Mouse (Mus musculus) limb, embryonic 12.5 days (tissue): ENCODE measurements around the gene Kif19a. TPM values are rescaled to one million over a fixed set of nuclear protein-coding genes. Genes with fewer than 3 reads are reported as not detected.

Experiments used
- ATAC-seq: fragments of 200-750 bp; cut with Nextera tagmentation; 2 replicates; pipeline ENCODE4 v1.8.0; 2017; ENCODE audit warnings: low read depth, moderate TSS enrichment; ENCODE audit not compliant: insufficient number of reproducible peaks, insufficient read depth, low FRiP score, low TSS enrichment
- H3K27ac ChIP-seq: fragments of 300-500 bp; sonication (generic); 2 replicates; pipeline ENCODE4 v1.5.1; 2016; ENCODE audit warnings: mild to moderate bottlenecking, moderate library complexity
- H3K27me3 ChIP-seq: fragments of 300-500 bp; sonication (generic); 2 replicates; pipeline ENCODE4 v1.6.1; 2016; ENCODE audit warnings: mild to moderate bottlenecking, moderate library complexity
- H3K36me3 ChIP-seq: fragments of 300-500 bp; sonication (generic); 2 replicates; pipeline ENCODE4 v1.6.1; 2016; ENCODE audit warnings: mild to moderate bottlenecking, moderate library complexity
- H3K4me1 ChIP-seq: fragments of 300-500 bp; sonication (generic); replicated peaks from 2 replicates; pipeline ENCODE4 v1.6.1; 2016
- H3K4me2 ChIP-seq: fragments of 300-500 bp; sonication (generic); 2 replicates; pipeline ENCODE4 v1.6.1; 2016; ENCODE audit warnings: mild to moderate bottlenecking, moderate library complexity
- H3K4me3 ChIP-seq: fragments of 300-500 bp; sonication (generic); replicated peaks from 2 replicates; pipeline ENCODE4 v1.5.1; 2016; ENCODE audit warnings: mild to moderate bottlenecking
- H3K9ac ChIP-seq: fragments of 300-500 bp; sonication (generic); replicated peaks from 2 replicates; pipeline ENCODE4 v1.6.1; 2016; ENCODE audit warnings: mild to moderate bottlenecking, moderate library complexity
- H3K9me3 ChIP-seq: fragments of 300-500 bp; sonication (generic); 2 replicates; pipeline ENCODE4 v1.6.1; 2016; ENCODE audit warnings: mild to moderate bottlenecking, moderate library complexity
- WGBS: fragments of 180-500 bp; shearing (Covaris S2); methylation state at CpG from one replicate; pipeline ENCODE4 v1.1.7; 2016; 5-methylcytosine and 5-hydroxymethylcytosine counted together
- polyA plus RNA-seq: library from polyadenylated mRNA; unstranded; fragments of >200 nt; fragmentation: Nextera tagmentation; extraction: Ambion mirVana; gene quantifications from 2 replicates; pipeline ENCODE4 v1.2.1, GENCODE M21; 2016

Kif19a gene
- polyA plus RNA-seq: 0.06 TPM in 1 of 2 replicates, not detected in the other

DNA sequence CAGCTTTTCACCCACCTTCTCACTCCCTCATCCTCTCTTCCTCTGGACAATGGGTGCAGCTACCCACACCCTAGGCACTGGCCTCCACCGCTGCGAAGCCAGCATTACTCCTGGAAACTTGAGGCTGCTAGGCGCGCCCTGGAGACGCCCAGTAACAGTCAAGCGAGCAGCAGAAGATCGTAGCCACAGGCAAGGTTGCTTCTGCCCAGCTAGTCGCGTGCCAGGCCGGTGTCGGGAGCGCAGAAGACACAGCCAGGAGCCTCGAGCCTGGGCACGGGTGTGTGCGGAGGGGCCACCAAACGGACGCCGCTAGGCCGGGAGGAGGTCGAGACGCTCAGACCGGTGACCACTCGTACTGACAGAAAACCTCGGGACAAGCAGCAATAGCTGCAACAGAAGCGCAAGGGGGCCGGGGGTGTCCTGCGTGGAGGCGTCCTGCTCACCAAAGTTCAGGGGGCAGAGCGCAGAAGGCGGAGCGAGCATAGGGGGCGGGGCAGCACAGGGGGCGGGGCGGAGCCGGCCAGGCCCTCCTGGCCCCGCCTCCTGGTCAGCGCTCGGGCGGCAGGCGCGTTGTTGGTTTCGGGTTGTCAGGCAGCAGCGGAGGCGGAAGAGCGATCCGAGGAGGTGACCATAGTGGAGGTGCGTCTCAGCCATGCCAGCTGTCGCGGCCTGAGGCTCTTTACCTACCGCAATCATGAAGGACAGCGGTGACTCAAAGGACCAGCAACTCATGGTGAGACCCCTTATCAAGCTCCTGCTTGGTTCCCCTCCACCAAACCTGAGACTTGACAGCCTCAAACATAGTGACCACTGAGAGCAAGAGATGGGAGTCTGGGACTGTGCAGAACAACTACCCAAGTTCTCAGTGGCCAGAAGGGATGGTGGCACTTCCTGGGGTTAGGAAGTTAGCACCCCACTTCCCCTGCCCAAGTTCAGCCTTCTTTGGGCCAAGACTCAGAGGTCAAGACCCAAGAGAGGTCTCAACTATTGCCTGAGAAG, at the start of gene Kif19a:
Gene Kif19a (plus strand): TSS at position 569 of the 999 bp plus-strand sequence.
- WGBS: 4% methylated on average over 50 of the region's 51 CpGs
- Histone ChIP-seq H3K27me3 (peaks cover 71% of the 10 kb centered on the region), H3K9ac (peak within 1 kb of the TSS; percentile 40; the same call in 1 of the 2 replicates), H3K36me3 (no peaks in the 10 kb centered on the region), H3K4me3 (peak within 1 kb of the TSS; percentile 52), H3K4me2 (peak within 1 kb of the TSS; percentile 85), H3K4me1 (peaks cover 5% of the 10 kb centered on the region; the same call in 1 of the 2 replicates), H3K27ac (no peak within 1 kb of the TSS), H3K9me3 (no peaks in the 10 kb centered on the region)
- ATAC-seq: no peak; the same call in 1 of the 2 replicates

DNA sequence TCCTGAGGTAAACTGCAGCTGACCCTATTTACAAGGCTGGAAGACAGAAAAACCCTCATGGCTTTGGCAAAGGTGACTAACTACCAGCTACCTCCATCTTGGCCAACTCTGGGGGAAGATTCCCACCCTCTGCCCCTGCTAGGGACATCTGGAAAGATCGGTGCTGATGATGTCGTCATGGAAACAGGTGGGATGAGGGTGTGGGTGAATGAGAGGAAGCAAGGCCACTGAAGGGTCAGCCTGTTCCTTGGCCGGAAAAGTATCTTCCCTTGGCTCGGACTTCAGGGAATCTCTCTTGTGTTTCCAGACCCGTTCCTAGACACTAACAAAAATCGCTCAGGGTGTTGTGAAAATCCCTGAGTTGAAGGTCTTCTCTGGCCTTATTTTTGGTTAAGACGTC, 49.7 kb upstream of the Kif19a start:
- H3K27me3 ChIP-seq: no peaks in the 10 kb centered on the region
- no peak overlapping the region for H3K4me2 ChIP-seq
- 79% methylated on average over 7 of the region's 7 CpGs for WGBS
- H3K4me1 ChIP-seq: no peaks in the 10 kb centered on the region
- H3K9ac ChIP-seq: no peak overlapping the region
- no peak for ATAC-seq
- peaks cover 6% of the 10 kb centered on the region; the same call in 1 of the 2 replicates for H3K36me3 ChIP-seq
- H3K27ac ChIP-seq: 0 out of 2 replicates have a peak overlapping the region, but pooled peaks have one; percentile 5
- no peaks in the 10 kb centered on the region for H3K9me3 ChIP-seq
- no peak overlapping the region for H3K4me3 ChIP-seq

DNA sequence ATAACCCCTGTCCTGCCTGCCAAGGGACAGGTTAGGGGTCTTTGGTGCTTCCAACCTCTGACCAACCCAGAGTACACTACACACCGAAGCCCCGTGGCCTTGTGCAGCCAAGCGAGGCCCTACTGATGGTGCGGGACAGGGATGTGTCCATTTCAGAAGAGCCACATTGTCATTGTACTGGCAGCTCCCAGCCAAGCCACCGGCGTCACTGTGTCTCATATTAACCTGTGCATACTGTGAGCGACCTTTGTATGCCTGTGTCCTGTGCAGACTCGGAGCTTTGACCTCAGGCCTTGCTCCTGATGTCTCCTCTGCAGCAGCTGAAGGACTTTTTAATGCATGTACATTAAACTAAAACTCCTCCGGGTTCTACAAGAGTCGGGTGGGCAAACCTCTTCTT, 44.7 kb upstream of the Kif19a start:
- Histone ChIP-seq H3K4me3 (no peak overlapping the region), H3K4me2 (no peak overlapping the region), H3K4me1 (peaks cover 10% of the 10 kb centered on the region), H3K9ac (no peak overlapping the region), H3K27ac (no peak overlapping the region), H3K27me3 (no peaks in the 10 kb centered on the region), H3K9me3 (no peaks in the 10 kb centered on the region), H3K36me3 (no peaks in the 10 kb centered on the region)
- ATAC-seq: no peak
- WGBS: 91% methylated on average over 10 of the region's 10 CpGs

DNA sequence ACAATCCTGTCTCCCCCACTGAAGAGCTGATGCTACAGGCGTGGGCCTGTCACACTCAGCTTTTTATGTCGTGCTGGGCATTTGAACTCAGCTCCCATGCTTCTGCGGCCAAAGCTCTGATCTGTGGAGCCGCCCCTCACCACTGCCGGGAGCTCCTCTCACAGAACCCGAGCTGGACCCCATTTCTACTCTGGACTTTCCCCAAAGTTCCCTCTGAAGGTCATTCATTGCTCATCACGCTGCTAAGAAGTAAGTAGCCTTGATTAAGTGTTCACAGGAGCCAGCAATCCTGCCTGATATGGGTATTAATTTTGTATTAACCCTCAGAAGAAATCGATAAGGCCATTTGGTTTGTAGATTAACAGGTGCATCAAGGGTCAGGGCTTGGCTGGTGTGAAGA, 42.8 kb upstream of the Kif19a start:
- Histone ChIP-seq H3K36me3 (no peaks in the 10 kb centered on the region), H3K9me3 (no peaks in the 10 kb centered on the region), H3K27me3 (peaks cover 2% of the 10 kb centered on the region; the same call in 1 of the 2 replicates), H3K9ac (no peak overlapping the region), H3K4me2 (no peak overlapping the region), H3K27ac (no peak overlapping the region), H3K4me3 (no peak overlapping the region), H3K4me1 (peaks cover 17% of the 10 kb centered on the region)
- no peak for ATAC-seq
- WGBS: 83% methylated on average over 8 of the region's 8 CpGs

DNA sequence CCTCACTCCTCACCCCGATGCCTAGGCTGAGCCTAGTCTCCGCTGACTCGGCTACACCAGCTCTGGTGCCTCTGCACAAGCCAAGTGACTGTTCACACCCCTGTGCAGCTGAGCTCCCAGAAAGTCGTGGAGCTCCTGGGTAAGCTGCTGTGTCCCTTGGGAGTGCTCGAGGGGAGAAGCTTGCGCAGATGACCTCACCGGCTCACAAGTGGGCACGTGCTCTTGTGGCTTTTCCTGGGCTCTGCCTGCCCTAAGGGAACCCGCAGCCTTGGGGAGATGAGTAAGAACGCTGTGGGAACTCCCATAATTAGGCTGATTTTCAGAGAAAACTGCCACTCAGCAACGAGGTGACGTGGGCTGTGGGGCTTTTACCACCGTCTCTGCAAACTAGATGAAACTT, 42.2 kb upstream of the Kif19a start:
- Histone ChIP-seq H3K4me2 (no peak overlapping the region), H3K9ac (no peak overlapping the region), H3K4me1 (peaks cover 23% of the 10 kb centered on the region), H3K27ac (no peak overlapping the region), H3K27me3 (peaks cover 8% of the 10 kb centered on the region), H3K4me3 (no peak overlapping the region), H3K36me3 (no peaks in the 10 kb centered on the region), H3K9me3 (no peaks in the 10 kb centered on the region)
- WGBS: 69% methylated on average over 13 of the region's 13 CpGs
- ATAC-seq: no peak

DNA sequence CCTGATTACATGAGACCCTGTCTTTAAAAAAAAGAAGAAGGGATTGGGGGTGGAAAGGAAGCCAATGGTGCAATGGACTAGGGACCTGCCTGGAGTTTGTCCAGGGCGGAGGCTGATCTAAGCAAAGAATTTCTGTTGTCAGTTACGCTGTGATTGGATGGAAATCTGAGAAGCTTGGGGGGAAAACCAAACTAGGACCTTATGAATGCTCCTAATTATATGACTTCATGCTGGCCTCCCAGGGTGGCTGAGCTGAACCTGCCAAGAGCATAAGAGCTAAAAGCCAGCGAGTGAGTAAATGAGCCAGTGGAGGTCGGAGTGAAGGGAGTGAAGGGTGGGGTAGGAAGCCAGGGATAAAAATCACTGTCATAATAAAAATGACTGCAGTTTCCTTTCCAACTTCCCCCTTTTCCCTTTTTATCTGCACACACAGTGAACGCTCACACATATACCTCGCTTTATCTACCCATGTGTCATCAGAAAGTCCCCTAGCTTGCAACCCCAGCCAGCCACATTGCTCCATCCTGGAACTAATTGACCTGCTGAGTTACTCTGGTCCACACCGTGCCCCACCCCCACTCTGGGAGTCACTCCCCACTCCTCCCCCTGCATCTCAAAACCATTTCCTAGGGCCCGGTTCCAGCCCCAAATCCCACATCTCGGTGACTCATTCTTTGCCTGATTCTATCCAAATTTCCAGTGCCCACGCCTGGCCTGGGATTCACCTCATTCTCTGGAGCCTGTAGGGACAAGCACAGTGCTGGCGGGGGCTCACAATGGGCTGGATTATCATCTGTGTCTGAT, 40.2 kb upstream of the Kif19a start:
- no peaks in the 10 kb centered on the region for H3K36me3 ChIP-seq
- peak overlapping the region; percentile 13; the same call in 1 of the 2 replicates for H3K4me2 ChIP-seq
- no peak overlapping the region for H3K9ac ChIP-seq
- H3K9me3 ChIP-seq: no peaks in the 10 kb centered on the region
- WGBS: 43% methylated on average over 11 of the region's 11 CpGs
- peak; percentile 22; the same call in 1 of the 2 replicates for ATAC-seq
- peaks cover 30% of the 10 kb centered on the region for H3K4me1 ChIP-seq
- H3K27ac ChIP-seq: 0 out of 2 replicates have a peak overlapping the region, but pooled peaks have one; percentile 20
- no peak overlapping the region for H3K4me3 ChIP-seq
- H3K27me3 ChIP-seq: peaks cover 13% of the 10 kb centered on the region

DNA sequence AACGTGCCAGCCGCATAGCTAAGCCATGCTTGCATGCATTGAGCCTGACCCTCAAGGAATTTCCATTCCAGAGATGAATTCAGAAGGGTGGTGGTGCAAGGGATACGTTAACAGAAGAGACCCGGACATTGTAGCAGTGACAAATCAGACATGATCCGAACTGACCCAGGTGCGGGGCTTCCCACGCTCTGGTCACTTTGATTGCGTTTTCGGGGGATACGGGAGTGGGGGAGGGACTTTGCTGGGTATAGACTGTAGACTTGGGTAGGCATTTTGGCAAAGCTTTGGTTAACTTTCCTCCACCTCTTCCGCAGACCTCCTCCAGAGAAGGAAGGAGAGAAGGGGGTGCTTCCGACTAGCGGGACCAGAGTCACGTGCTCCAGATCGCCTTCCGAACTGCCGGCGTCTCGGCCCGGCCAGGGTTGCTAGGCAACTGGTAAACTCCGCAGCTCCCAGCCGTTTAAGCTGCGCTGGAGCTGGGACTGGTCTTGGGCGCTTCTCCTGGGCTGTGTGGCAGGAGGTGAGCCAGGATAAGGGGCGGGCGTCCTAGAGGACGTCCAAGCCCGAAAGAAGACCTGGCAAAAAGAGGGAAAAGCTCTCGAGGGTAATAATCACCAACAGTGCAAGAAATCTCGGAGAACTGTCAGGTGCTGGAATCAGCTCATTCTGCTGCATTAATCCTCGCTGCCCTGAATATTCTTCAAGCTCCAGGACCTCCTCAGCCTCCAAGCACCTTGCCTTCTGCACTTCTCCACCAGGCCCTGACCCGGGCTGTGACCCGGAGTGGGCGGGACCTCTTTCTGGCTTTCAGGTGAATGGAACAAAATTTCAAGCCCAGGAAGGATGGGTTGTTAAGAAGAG, 38.0 kb upstream of the Kif19a start, which contains the start of gene Dnaic2:
Gene Dnaic2 (plus strand): TSS at position 444 of the 861 bp plus-strand sequence.
- peak within 1 kb of the TSS; percentile 64 for H3K4me2 ChIP-seq
- peaks cover 13% of the 10 kb centered on the region for H3K27me3 ChIP-seq
- H3K36me3 ChIP-seq: no peaks in the 10 kb centered on the region
- peak within 1 kb of the TSS; percentile 24 for H3K9ac ChIP-seq
- WGBS: 15% methylated on average over 34 of the region's 34 CpGs
- H3K4me3 ChIP-seq: peak within 1 kb of the TSS; percentile 31
- H3K27ac ChIP-seq: no peak within 1 kb of the TSS
- no peaks in the 10 kb centered on the region for H3K9me3 ChIP-seq
- peaks cover 30% of the 10 kb centered on the region for H3K4me1 ChIP-seq
- ATAC-seq: peak; percentile 44; the same call in 1 of the 2 replicates

DNA sequence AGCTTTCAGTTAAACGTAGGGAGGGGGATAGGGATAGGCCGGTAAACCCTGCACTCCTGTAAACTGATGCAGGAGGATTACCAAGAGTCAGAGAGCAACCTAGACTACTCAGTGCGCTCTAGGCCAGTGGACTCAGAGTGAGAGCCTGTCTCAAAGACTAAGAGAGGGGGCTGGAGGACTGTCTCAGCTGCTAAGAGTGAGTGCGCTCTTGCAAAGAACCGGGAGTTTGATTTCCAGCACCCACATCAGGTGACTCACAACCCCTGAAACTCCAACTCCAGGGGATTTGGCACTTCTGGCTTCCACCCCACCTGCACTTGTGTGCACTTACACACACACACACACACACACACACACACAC, 37.4 kb upstream of the Kif19a start:
- Histone ChIP-seq H3K4me2 (peak overlapping the region; percentile 64), H3K36me3 (no peaks in the 10 kb centered on the region), H3K9me3 (no peaks in the 10 kb centered on the region), H3K4me3 (peak overlapping the region; percentile 31; the same call in 1 of the 2 replicates), H3K4me1 (peaks cover 30% of the 10 kb centered on the region), H3K27ac (no peak overlapping the region), H3K27me3 (peaks cover 13% of the 10 kb centered on the region), H3K9ac (peak overlapping the region; percentile 24)
- ATAC-seq: no peak
- WGBS: 27% methylated on average over 5 of the region's 5 CpGs

DNA sequence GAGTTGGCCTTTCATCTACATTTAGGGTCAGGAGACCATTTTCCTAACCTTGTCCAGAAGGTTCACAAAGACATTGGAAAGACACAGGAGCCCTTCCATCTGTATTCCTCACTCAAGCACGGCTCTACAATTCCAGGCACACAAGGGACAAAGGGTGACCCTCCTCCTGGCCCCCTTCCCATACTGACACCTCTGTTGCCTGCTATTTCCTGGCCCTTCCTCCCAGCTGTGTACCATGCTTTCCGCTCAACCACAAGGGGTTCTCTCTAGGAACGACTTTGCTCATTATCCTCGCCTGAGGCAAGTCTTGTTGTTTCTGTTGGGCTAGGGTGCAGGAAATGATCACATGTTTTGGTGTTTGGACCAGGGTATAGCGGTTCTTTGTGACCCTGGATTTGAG, 36.9 kb upstream of the Kif19a start:
- H3K9ac ChIP-seq: no peak overlapping the region
- no peaks in the 10 kb centered on the region for H3K36me3 ChIP-seq
- H3K4me2 ChIP-seq: no peak overlapping the region
- WGBS: 32% methylated on average over 5 of the region's 5 CpGs
- no peak overlapping the region for H3K27ac ChIP-seq
- H3K9me3 ChIP-seq: no peaks in the 10 kb centered on the region
- no peak for ATAC-seq
- H3K4me3 ChIP-seq: no peak overlapping the region
- H3K4me1 ChIP-seq: peaks cover 30% of the 10 kb centered on the region
- peaks cover 13% of the 10 kb centered on the region for H3K27me3 ChIP-seq

DNA sequence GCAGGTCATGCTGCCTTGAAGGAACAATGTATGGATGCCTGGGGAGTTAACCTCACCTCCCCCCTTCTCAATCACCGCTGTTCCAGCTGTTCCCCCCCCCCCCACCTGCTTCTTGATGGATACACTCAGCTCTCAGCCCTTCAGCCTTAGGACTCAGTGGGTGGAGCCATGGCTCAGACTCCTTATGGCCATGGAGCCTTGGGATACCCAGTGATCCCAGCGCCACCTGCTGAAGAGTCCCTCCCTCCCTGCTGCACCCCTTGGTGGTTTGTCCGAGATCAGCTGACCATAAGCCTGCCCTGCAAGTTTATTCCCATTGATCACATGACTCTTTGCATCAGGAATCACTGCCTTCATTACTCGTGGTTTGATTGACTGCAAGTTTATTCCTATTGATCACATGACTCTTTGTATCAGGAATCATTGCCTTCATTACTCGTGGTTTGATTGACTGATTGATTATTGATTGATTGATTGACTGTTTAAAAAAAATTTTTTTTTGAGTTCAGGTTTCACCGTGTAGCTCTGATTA, 35.3 kb upstream of the Kif19a start:
- Histone ChIP-seq H3K4me3 (no peak overlapping the region), H3K36me3 (no peaks in the 10 kb centered on the region), H3K27ac (no peak overlapping the region), H3K4me1 (peaks cover 27% of the 10 kb centered on the region), H3K9me3 (no peaks in the 10 kb centered on the region), H3K4me2 (no peak overlapping the region), H3K27me3 (peaks cover 13% of the 10 kb centered on the region), H3K9ac (no peak overlapping the region)
- WGBS: 53% methylated on average over 6 of the region's 6 CpGs
- no peak for ATAC-seq
